Mouse (Mus musculus): ENCODE measurements around the gene Arid5b.
A peak's percentile ranks its signal among the peaks of the same experiment; 100 is the strongest.

Arid5b gene

GRCm38 (mm10) chr10:68269789-68270188, 8.8 kb downstream of the Arid5b start:
- DNase-seq (ENCODE audit: low spot score in 2 of 2): no peak

- DNase-seq (ENCODE audit: low spot score in 2 of 2): no peak
These were observed 9.9 kb downstream of the Arid5b start for GRCm38 (mm10) chr10:68268629-68269028.

GRCm38 (mm10) chr10:68263969-68264688, 14.4 kb downstream of the Arid5b start:
- no peak for DNase-seq (ENCODE audit: low spot score in 2 of 2)

GRCm38 (mm10) chr10:68263296-68263968, 15.1 kb downstream of the Arid5b start:
- DNase-seq (ENCODE audit: low spot score in 2 of 2): no peak

GRCm38 (mm10) chr10:68259601-68260000, 18.9 kb downstream of the Arid5b start:
- DNase-seq (ENCODE audit: low spot score in 2 of 2): no peak

GRCm38 (mm10) chr10:68257358-68258056, 21.0 kb downstream of the Arid5b start:
- DNase-seq (ENCODE audit: low spot score in 2 of 2): no peak

GRCm38 (mm10) chr10:68256134-68256533, 22.4 kb downstream of the Arid5b start:
- DNase-seq (ENCODE audit: low spot score in 2 of 2): no peak

GRCm38 (mm10) chr10:68253452-68254117, 25.0 kb downstream of the Arid5b start:
- no peak for DNase-seq (ENCODE audit: low spot score in 2 of 2)

GRCm38 (mm10) chr10:68252650-68253049, 25.9 kb downstream of the Arid5b start:
- DNase-seq (ENCODE audit: low spot score in 2 of 2): no peak

- DNase-seq (ENCODE audit: low spot score in 2 of 2): peak in 1 of 2 experiments; percentile 28
These were observed 29.2 kb downstream of the Arid5b start for GRCm38 (mm10) chr10:68249355-68249782.

GRCm38 (mm10) chr10:68248281-68249015, 30.1 kb downstream of the Arid5b start:
- DNase-seq (ENCODE audit: low spot score in 2 of 2): no peak

GRCm38 (mm10) chr10:68247490-68248280, 30.9 kb downstream of the Arid5b start:
- no peak for DNase-seq (ENCODE audit: low spot score in 2 of 2)

GRCm38 (mm10) chr10:68246603-68247247, 31.8 kb downstream of the Arid5b start:
- DNase-seq (ENCODE audit: low spot score in 2 of 2): no peak

- DNase-seq (ENCODE audit: low spot score in 2 of 2): peak in 1 of 2 experiments; percentile 38
These were observed 37.6 kb downstream of the Arid5b start for GRCm38 (mm10) chr10:68240804-68241485.

GRCm38 (mm10) chr10:68240094-68240803, 38.3 kb downstream of the Arid5b start:
- DNase-seq (ENCODE audit: low spot score in 2 of 2): no peak

GRCm38 (mm10) chr10:68239426-68240070, 39.0 kb downstream of the Arid5b start:
- no peak for DNase-seq (ENCODE audit: low spot score in 2 of 2)

- no peak for DNase-seq (ENCODE audit: low spot score in 2 of 2)
These were observed 39.7 kb downstream of the Arid5b start for GRCm38 (mm10) chr10:68238707-68239425.

GRCm38 (mm10) chr10:68238182-68238581, 40.4 kb downstream of the Arid5b start:
- no peak for DNase-seq (ENCODE audit: low spot score in 2 of 2)

Data from heart, adult 9 months (tissue).